Mouse (Mus musculus) kidney, embryonic 16.5 days (tissue): ENCODE measurements around the gene Fam169a. TPM values are rescaled to one million over a fixed set of nuclear protein-coding genes. Genes with fewer than 3 reads are reported as not detected.
"Not testable (repeated sequence)": the region's sequence is repeated elsewhere in the genome, so short reads cannot be mapped to it uniquely, and the experiment has no call there.

Experiments
- ATAC-seq: fragments of 200-750 bp; cut with Nextera tagmentation; 2 replicates; pipeline ENCODE4 v1.8.0; 2017; ENCODE audit warnings: moderate TSS enrichment; ENCODE audit not compliant: low FRiP score, low TSS enrichment
- H3K27ac ChIP-seq: fragments of 300-500 bp; sonication (generic); 2 replicates; pipeline ENCODE4 v1.5.1; 2014; ENCODE audit warnings: low read length
- H3K27me3 ChIP-seq: fragments of 300-500 bp; sonication (generic); 2 replicates; pipeline ENCODE4 v1.6.1; 2014; ENCODE audit warnings: low read length, control low read depth, mixed read lengths; ENCODE audit not compliant: insufficient read depth
- H3K36me3 ChIP-seq: fragments of 300-500 bp; sonication (generic); 2 replicates; pipeline ENCODE4 v1.6.1; 2014; ENCODE audit warnings: low read length, control low read depth, mixed read lengths; ENCODE audit not compliant: insufficient read depth
- H3K4me1 ChIP-seq: fragments of 300-500 bp; sonication (generic); 2 replicates; pipeline ENCODE4 v1.6.1; 2014; ENCODE audit warnings: low read length, control low read depth, mixed read lengths; ENCODE audit not compliant: insufficient read depth
- H3K4me2 ChIP-seq: fragments of 300-500 bp; sonication (generic); replicated peaks from 2 replicates; pipeline ENCODE4 v1.6.1; 2014; ENCODE audit warnings: low read depth, low read length
- H3K4me3 ChIP-seq: fragments of 300-500 bp; sonication (generic); 2 replicates; pipeline ENCODE4 v1.5.1; 2014; ENCODE audit warnings: mild to moderate bottlenecking, low read length
- H3K9ac ChIP-seq: fragments of 300-500 bp; sonication (generic); replicated peaks from 2 replicates; pipeline ENCODE4 v1.6.1; 2014; ENCODE audit warnings: low read length
- H3K9me3 ChIP-seq: fragments of 300-500 bp; sonication (generic); 2 replicates; pipeline ENCODE4 v1.6.1; 2016; ENCODE audit warnings: low read length, control low read depth
- WGBS: fragments of 180-500 bp; shearing (Covaris S2); extraction: QIAGEN DNeasy Blood & Tissue Kit; methylation state at CpG from one replicate; pipeline ENCODE4 v1.1.7; 2014; 5-methylcytosine and 5-hydroxymethylcytosine counted together
- polyA plus RNA-seq: library from polyadenylated mRNA; unstranded; fragments of >200 nt; fragmentation: Nextera tagmentation; extraction: Ambion mirVana; gene quantifications from 2 replicates; pipeline ENCODE4 v1.2.1, GENCODE M21; 2015

The Fam169a gene
- polyA plus RNA-seq, 1 experiment from 2014 or later, result 2.3 TPM

- H3K36me3 ChIP-seq, result no peaks in the 10 kb centered on the region
- no peak within 1 kb of the TSS for H3K4me2 ChIP-seq
- WGBS, result 74% methylated on average over 19 of the region's 22 CpGs
- H3K9ac ChIP-seq, result no peak within 1 kb of the TSS
- H3K4me1 ChIP-seq, result no peaks in the 10 kb centered on the region
- H3K27ac ChIP-seq, result no peak within 1 kb of the TSS
- no peak within 1 kb of the TSS for H3K4me3 ChIP-seq
- H3K9me3 ChIP-seq, result no peaks in the 10 kb centered on the region
- no peaks in the 10 kb centered on the region for H3K27me3 ChIP-seq
- ATAC-seq, result no peak
Observed at GRCm38 (mm10) chr13:97099187-97099852, 32.2 kb downstream of the Fam169a start, which contains the start of gene Gm6169. Gene Gm6169, minus strand, starts transcription at chr13:97099237.

GRCm38 (mm10) chr13:97104996-97105395, 37.9 kb downstream of the Fam169a start:
- Histone ChIP-seq H3K9ac (no peak overlapping the region), H3K4me3 (no peak overlapping the region), H3K4me2 (no peak overlapping the region), H3K27me3 (no peaks in the 10 kb centered on the region), H3K27ac (no peak overlapping the region), H3K36me3 (no peaks in the 10 kb centered on the region), H3K4me1 (no peaks in the 10 kb centered on the region), H3K9me3 (no peaks in the 10 kb centered on the region)
- ATAC-seq, result no peak
- WGBS, result 81% methylated on average over 7 of the region's 7 CpGs

- H3K27ac ChIP-seq, H3K4me1 ChIP-seq, H3K4me3 ChIP-seq, H3K9me3 ChIP-seq, H3K27me3 ChIP-seq, H3K36me3 ChIP-seq, H3K9ac ChIP-seq, H3K4me2 ChIP-seq, ATAC-seq: not testable (repeated sequence)
- WGBS, result 90% methylated on average over 4 of the region's 4 CpGs
Observed at GRCm38 (mm10) chr13:97107721-97108120, 40.6 kb downstream of the Fam169a start.

GRCm38 (mm10) chr13:97109046-97109445, 42.0 kb downstream of the Fam169a start:
- Histone ChIP-seq H3K4me2 (no peak overlapping the region), H3K9ac (no peak overlapping the region), H3K9me3 (no peaks in the 10 kb centered on the region), H3K4me1 (no peaks in the 10 kb centered on the region), H3K36me3 (no peaks in the 10 kb centered on the region), H3K27ac (no peak overlapping the region), H3K27me3 (no peaks in the 10 kb centered on the region), H3K4me3 (no peak overlapping the region)
- WGBS, result 76% methylated on average over 4 of the region's 4 CpGs
- ATAC-seq, result no peak

GRCm38 (mm10) chr13:97121341-97121740, 54.3 kb downstream of the Fam169a start:
- H3K4me3 ChIP-seq, result no peak overlapping the region
- no peaks in the 10 kb centered on the region for H3K4me1 ChIP-seq
- no peak overlapping the region for H3K4me2 ChIP-seq
- no peaks in the 10 kb centered on the region for H3K27me3 ChIP-seq
- H3K9ac ChIP-seq, result no peak overlapping the region
- no peaks in the 10 kb centered on the region for H3K36me3 ChIP-seq
- H3K9me3 ChIP-seq, result no peaks in the 10 kb centered on the region
- no peak for ATAC-seq
- no peak overlapping the region for H3K27ac ChIP-seq
- WGBS, result 74% methylated on average over 3 of the region's 3 CpGs

GRCm38 (mm10) chr13:97129654-97130053, 62.6 kb downstream of the Fam169a start:
- ATAC-seq, H3K4me2 ChIP-seq, H3K4me1 ChIP-seq, H3K27ac ChIP-seq, H3K9ac ChIP-seq, H3K9me3 ChIP-seq, H3K4me3 ChIP-seq, H3K27me3 ChIP-seq: not testable (repeated sequence)
- peaks cover 19% of the 10 kb centered on the region for H3K36me3 ChIP-seq
- WGBS, result 76% methylated on average over 2 of the region's 4 CpGs

- not testable (repeated sequence) for H3K27ac ChIP-seq, ATAC-seq, H3K4me1 ChIP-seq, H3K4me3 ChIP-seq, H3K4me2 ChIP-seq, H3K27me3 ChIP-seq, H3K9ac ChIP-seq, H3K9me3 ChIP-seq
- no CpG with 5 or more reads among the region's 2 CpGs for WGBS
- H3K36me3 ChIP-seq, result peaks cover 22% of the 10 kb centered on the region
Observed at GRCm38 (mm10) chr13:97130413-97130812, 63.3 kb downstream of the Fam169a start.

GRCm38 (mm10) chr13:97137466-97138400, 70.6 kb downstream of the Fam169a start, which contains the start of the genes Gfm2 and Nsa2:
Gene Gfm2, plus strand, starts transcription at chr13:97137937.
Gene Nsa2, minus strand, starts transcription at chr13:97137937.
- ATAC-seq, result peak; percentile 97
- Histone ChIP-seq H3K9me3 (no peaks in the 10 kb centered on the region), H3K4me1 (peaks cover 9% of the 10 kb centered on the region), H3K4me3 (peak within 1 kb of the TSS; percentile 96), H3K27me3 (no peaks in the 10 kb centered on the region), H3K36me3 (peaks cover 19% of the 10 kb centered on the region), H3K9ac (peak within 1 kb of the TSS; percentile 94), H3K27ac (peak within 1 kb of the TSS; percentile 84), H3K4me2 (peak within 1 kb of the TSS; percentile 72)
- under 1% methylated on average over 57 of the region's 57 CpGs for WGBS

GRCm38 (mm10) chr13:97138404-97138931, 71.4 kb downstream of the Fam169a start:
- ATAC-seq, result not testable (repeated sequence)
- H3K27ac ChIP-seq, result peak overlapping the region; percentile 84

More at GRCm38 (mm10) chr13:97138404-97138931, 71.4 kb downstream of the Fam169a start:
- H3K27me3 ChIP-seq, H3K9me3 ChIP-seq, H3K4me1 ChIP-seq: not testable (repeated sequence)
- peak overlapping the region; percentile 58 for H3K4me2 ChIP-seq
- H3K36me3 ChIP-seq, result peaks cover 21% of the 10 kb centered on the region
- H3K4me3 ChIP-seq, result peak overlapping the region; percentile 96
- H3K9ac ChIP-seq, result peak overlapping the region; percentile 94
- WGBS, result 33% methylated on average over 8 of the region's 8 CpGs
